Mouse (Mus musculus): Measurements from ENCODE around the gene Prmt3. TPM values are rescaled to one million over a fixed set of nuclear protein-coding genes. Genes with fewer than 3 reads are reported as not detected.

Gene Prmt3
- total RNA-seq, 1 experiment = 64.8 TPM

- TF ChIP-seq ZC3H11A (IDR thresholded peaks at IDR 0.05; ENCODE audit: borderline replicate concordance, low read depth, low read length) = no peak
- TF ChIP-seq ZNF384 (IDR thresholded peaks at IDR 0.05; ENCODE audit: low read depth, low read length) = no peak
- TF ChIP-seq CHD2 (IDR thresholded peaks at IDR 0.05; ENCODE audit: low read depth, low read length) = no peak
- TF ChIP-seq MAFK (IDR thresholded peaks at IDR 0.05; ENCODE audit: insufficient read depth, low read depth, low read length) = no peak
- TF ChIP-seq HCFC1 (IDR thresholded peaks at IDR 0.05; ENCODE audit: borderline replicate concordance, insufficient read depth, low read length) = no peak
- H3K9ac ChIP-seq (ENCODE audit: insufficient read depth, low read depth, low read length, poor library complexity, severe bottlenecking) = no peak overlapping the region
- no peaks in the 10 kb centered on the region for H3K4me1 ChIP-seq (ENCODE audit: control insufficient read depth in 2 of 2, insufficient read depth in 2 of 2, low read length in 2 of 2, poor library complexity in 1 of 2)
- H3K4me3 ChIP-seq (ENCODE audit: insufficient read depth in 1 of 2, low read depth in 1 of 2, low read length in 2 of 2, poor library complexity in 1 of 2, severe bottlenecking in 1 of 2) = no peak overlapping the region
- DNase-seq (ENCODE audit: low read depth, low spot score) = no peak
- H3K9me3 ChIP-seq (ENCODE audit: control insufficient read depth, insufficient read depth, low read depth, low read length) = no peaks in the 10 kb centered on the region
- no peak overlapping the region for H3K27ac ChIP-seq (ENCODE audit: insufficient read depth, low read depth, low read length, poor library complexity, severe bottlenecking)
- in situ Hi-C loops (cut with MboI; ENCODE audit: low sequenced_read_pairs in 2 of 2, unreplicated experiment in 2 of 2) = no loop called here
- H3K36me3 ChIP-seq (ENCODE audit: control insufficient read depth, insufficient read depth, low read length, poor library complexity, severe bottlenecking) = peaks cover 20% of the 10 kb centered on the region
Measured at GRCm38 (mm10) chr7:49807846-49808622, 29.9 kb downstream of the Prmt3 start.

DNA sequence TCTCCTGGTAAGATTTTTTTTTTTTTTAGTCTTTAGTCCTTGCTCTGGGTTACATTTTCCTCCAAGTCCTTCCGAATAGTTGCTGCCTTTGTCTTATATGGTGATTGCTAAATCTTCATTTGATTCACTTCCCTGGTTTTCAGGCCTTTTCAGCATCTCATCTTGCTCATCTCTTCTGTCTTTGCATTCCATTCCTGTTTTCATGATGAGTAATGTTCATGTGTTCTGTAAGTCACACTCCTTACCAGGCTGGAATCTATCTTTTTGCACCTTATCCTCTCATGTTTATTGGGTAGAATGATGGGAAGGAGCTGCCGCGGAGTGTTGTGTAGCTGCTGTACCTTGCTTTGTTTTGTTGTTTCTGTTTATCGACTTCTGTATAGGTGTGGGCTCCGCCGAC lies 31.0 kb downstream of the Prmt3 start:
- Histone ChIP-seq H3K36me3 (ENCODE audit: control insufficient read depth, insufficient read depth, low read length, poor library complexity, severe bottlenecking) (peaks cover 17% of the 10 kb centered on the region), H3K4me3 (ENCODE audit: insufficient read depth in 1 of 2, low read depth in 1 of 2, low read length in 2 of 2, poor library complexity in 1 of 2, severe bottlenecking in 1 of 2) (no peak overlapping the region), H3K9ac (ENCODE audit: insufficient read depth, low read depth, low read length, poor library complexity, severe bottlenecking) (no peak overlapping the region), H3K9me3 (ENCODE audit: control insufficient read depth, insufficient read depth, low read depth, low read length) (no peaks in the 10 kb centered on the region), H3K27ac (ENCODE audit: insufficient read depth, low read depth, low read length, poor library complexity, severe bottlenecking) (no peak overlapping the region), H3K4me1 (ENCODE audit: control insufficient read depth in 2 of 2, insufficient read depth in 2 of 2, low read length in 2 of 2, poor library complexity in 1 of 2) (no peaks in the 10 kb centered on the region)
- in situ Hi-C loops (cut with MboI; ENCODE audit: low sequenced_read_pairs in 2 of 2, unreplicated experiment in 2 of 2) = no loop called here
- TF ChIP-seq ZNF384 (IDR thresholded peaks at IDR 0.05; ENCODE audit: low read depth, low read length) = no peak
- no peak for TF ChIP-seq MAFK (IDR thresholded peaks at IDR 0.05; ENCODE audit: insufficient read depth, low read depth, low read length)
- TF ChIP-seq HCFC1 (IDR thresholded peaks at IDR 0.05; ENCODE audit: borderline replicate concordance, insufficient read depth, low read length) = no peak
- no peak for TF ChIP-seq CHD2 (IDR thresholded peaks at IDR 0.05; ENCODE audit: low read depth, low read length)
- no peak for TF ChIP-seq ZC3H11A (IDR thresholded peaks at IDR 0.05; ENCODE audit: borderline replicate concordance, low read depth, low read length)
- no peak for DNase-seq (ENCODE audit: low read depth, low spot score)

GRCm38 (mm10) chr7:49809562-49809961 lies 31.4 kb downstream of the Prmt3 start:
- H3K4me3 ChIP-seq (ENCODE audit: insufficient read depth in 1 of 2, low read depth in 1 of 2, low read length in 2 of 2, poor library complexity in 1 of 2, severe bottlenecking in 1 of 2) = no peak overlapping the region
- H3K36me3 ChIP-seq (ENCODE audit: control insufficient read depth, insufficient read depth, low read length, poor library complexity, severe bottlenecking) = peaks cover 17% of the 10 kb centered on the region
- H3K9ac ChIP-seq (ENCODE audit: insufficient read depth, low read depth, low read length, poor library complexity, severe bottlenecking) = no peak overlapping the region
- no peaks in the 10 kb centered on the region for H3K4me1 ChIP-seq (ENCODE audit: control insufficient read depth in 2 of 2, insufficient read depth in 2 of 2, low read length in 2 of 2, poor library complexity in 1 of 2)
- TF ChIP-seq HCFC1 (IDR thresholded peaks at IDR 0.05; ENCODE audit: borderline replicate concordance, insufficient read depth, low read length) (no peak), ZNF384 (IDR thresholded peaks at IDR 0.05; ENCODE audit: low read depth, low read length) (no peak), MAFK (IDR thresholded peaks at IDR 0.05; ENCODE audit: insufficient read depth, low read depth, low read length) (no peak), CHD2 (IDR thresholded peaks at IDR 0.05; ENCODE audit: low read depth, low read length) (no peak), ZC3H11A (IDR thresholded peaks at IDR 0.05; ENCODE audit: borderline replicate concordance, low read depth, low read length) (no peak)
- no peaks in the 10 kb centered on the region for H3K9me3 ChIP-seq (ENCODE audit: control insufficient read depth, insufficient read depth, low read depth, low read length)
- H3K27ac ChIP-seq (ENCODE audit: insufficient read depth, low read depth, low read length, poor library complexity, severe bottlenecking) = no peak overlapping the region
- DNase-seq (ENCODE audit: low read depth, low spot score) = no peak
- in situ Hi-C loops (cut with MboI; ENCODE audit: low sequenced_read_pairs in 2 of 2, unreplicated experiment in 2 of 2) = no loop called here

- H3K4me1 ChIP-seq (ENCODE audit: control insufficient read depth in 2 of 2, insufficient read depth in 2 of 2, low read length in 2 of 2, poor library complexity in 1 of 2) = no peaks in the 10 kb centered on the region
- peaks cover 15% of the 10 kb centered on the region for H3K36me3 ChIP-seq (ENCODE audit: control insufficient read depth, insufficient read depth, low read length, poor library complexity, severe bottlenecking)
- no peaks in the 10 kb centered on the region for H3K9me3 ChIP-seq (ENCODE audit: control insufficient read depth, insufficient read depth, low read depth, low read length)
- TF ChIP-seq ZNF384 (IDR thresholded peaks at IDR 0.05; ENCODE audit: low read depth, low read length) (no peak), ZC3H11A (IDR thresholded peaks at IDR 0.05; ENCODE audit: borderline replicate concordance, low read depth, low read length) (no peak), CHD2 (IDR thresholded peaks at IDR 0.05; ENCODE audit: low read depth, low read length) (no peak), HCFC1 (IDR thresholded peaks at IDR 0.05; ENCODE audit: borderline replicate concordance, insufficient read depth, low read length) (no peak), MAFK (IDR thresholded peaks at IDR 0.05; ENCODE audit: insufficient read depth, low read depth, low read length) (no peak)
- no peak overlapping the region for H3K27ac ChIP-seq (ENCODE audit: insufficient read depth, low read depth, low read length, poor library complexity, severe bottlenecking)
- H3K9ac ChIP-seq (ENCODE audit: insufficient read depth, low read depth, low read length, poor library complexity, severe bottlenecking) = no peak overlapping the region
- H3K4me3 ChIP-seq (ENCODE audit: insufficient read depth in 1 of 2, low read depth in 1 of 2, low read length in 2 of 2, poor library complexity in 1 of 2, severe bottlenecking in 1 of 2) = no peak overlapping the region
- in situ Hi-C loops (cut with MboI; ENCODE audit: low sequenced_read_pairs in 2 of 2, unreplicated experiment in 2 of 2) = no loop called here
- DNase-seq (ENCODE audit: low read depth, low spot score) = no peak
Measured at GRCm38 (mm10) chr7:49811346-49811745, 33.2 kb downstream of the Prmt3 start.
